Mouse (Mus musculus): ENCODE measurements around the gene Gm11992. TPM values are rescaled to one million over a fixed set of nuclear protein-coding genes. Genes with fewer than 3 reads are reported as not detected.

Gene Gm11992
- polyA plus RNA-seq, 1 experiment from 2014 or later, result 0.12 TPM

- 74% methylated on average over 2 of the region's 2 CpGs for WGBS (ENCODE audit: insufficient replicate concordance)
- no peaks in the 10 kb centered on the region for H3K9me3 ChIP-seq (replicated peaks)
- H3K36me3 ChIP-seq, result no peaks in the 10 kb centered on the region
- no peak overlapping the region for H3K4me2 ChIP-seq
- H3K27me3 ChIP-seq, result peaks cover 15% of the 10 kb centered on the region
- peaks cover 13% of the 10 kb centered on the region for H3K4me1 ChIP-seq (replicated peaks)
- H3K9ac ChIP-seq, result no peak overlapping the region
- DNase-seq (no peak), ATAC-seq (ENCODE audit: low read depth) (no peak)
- no peak overlapping the region for H3K27ac ChIP-seq
- H3K4me3 ChIP-seq (replicated peaks), result no peak overlapping the region
Observed at GRCm38 (mm10) chr11:9046546-9046945, 1.8 kb upstream of the Gm11992 start.

GRCm38 (mm10) chr11:9047044-9047443 is 1.4 kb upstream of the Gm11992 start:
- peaks cover 15% of the 10 kb centered on the region for H3K27me3 ChIP-seq
- no peak overlapping the region for H3K27ac ChIP-seq
- no peaks in the 10 kb centered on the region for H3K9me3 ChIP-seq (replicated peaks)
- DNase-seq (no peak), ATAC-seq (ENCODE audit: low read depth) (no peak)
- 70% methylated on average over 5 of the region's 5 CpGs for WGBS (ENCODE audit: insufficient replicate concordance)
- H3K4me3 ChIP-seq (replicated peaks), result no peak overlapping the region
- peaks cover 13% of the 10 kb centered on the region for H3K4me1 ChIP-seq (replicated peaks)
- H3K9ac ChIP-seq, result no peak overlapping the region
- no peaks in the 10 kb centered on the region for H3K36me3 ChIP-seq
- no peak overlapping the region for H3K4me2 ChIP-seq

GRCm38 (mm10) chr11:9048703-9049060 is 288 bp downstream of the Gm11992 start, which contains the start of gene Sun3:
Gene Sun3 (minus strand): TSS chr11:9048991.
- peak; percentile 3 for DNase-seq
- WGBS (ENCODE audit: insufficient replicate concordance), result under 1% methylated on average over 18 of the region's 18 CpGs

DNA sequence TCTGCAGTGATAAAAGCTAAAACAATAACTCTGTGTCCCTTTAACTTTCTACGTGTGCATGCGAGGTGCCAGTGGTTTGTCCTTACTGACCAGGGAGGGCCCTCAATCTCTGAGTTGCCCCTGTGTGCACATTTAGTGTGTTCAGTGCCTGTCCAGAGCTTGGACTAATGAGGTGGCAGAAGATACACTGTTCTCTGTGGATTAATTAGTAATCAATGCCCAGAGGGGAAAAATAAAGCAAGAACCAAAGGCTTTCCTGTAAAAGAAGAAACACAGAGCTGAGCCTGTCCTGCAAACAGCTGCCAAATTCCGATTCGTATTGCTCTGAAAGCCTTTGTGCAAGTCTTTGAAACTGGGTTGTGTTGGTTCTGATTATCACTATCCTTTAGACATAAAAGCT is 1.8 kb downstream of the Gm11992 start:
- Histone ChIP-seq H3K9me3 (replicated peaks) (no peaks in the 10 kb centered on the region), H3K9ac (no peak overlapping the region), H3K4me2 (no peak overlapping the region), H3K36me3 (no peaks in the 10 kb centered on the region), H3K4me3 (replicated peaks) (no peak overlapping the region), H3K27me3 (peaks cover 15% of the 10 kb centered on the region), H3K27ac (no peak overlapping the region), H3K4me1 (replicated peaks) (peaks cover 13% of the 10 kb centered on the region)
- 56% methylated on average over 4 of the region's 4 CpGs for WGBS (ENCODE audit: insufficient replicate concordance)
- DNase-seq (no peak), ATAC-seq (ENCODE audit: low read depth) (no peak)

More at GRCm38 (mm10) chr11:9048703-9049060, 288 bp downstream of the Gm11992 start, which contains the start of gene Sun3:
- H3K36me3 ChIP-seq, result no peaks in the 10 kb centered on the region
- peak within 1 kb of the TSS; percentile 77 for H3K4me2 ChIP-seq
- H3K9me3 ChIP-seq (replicated peaks), result no peaks in the 10 kb centered on the region
- H3K9ac ChIP-seq, result 0 out of 2 replicates have a peak within 1 kb of the TSS, but pooled peaks have one; percentile 23
- ATAC-seq (ENCODE audit: low read depth), result peak; percentile 69
- H3K4me1 ChIP-seq (replicated peaks), result peaks cover 13% of the 10 kb centered on the region
- H3K4me3 ChIP-seq (replicated peaks), result peak within 1 kb of the TSS; percentile 51
- no peak within 1 kb of the TSS for H3K27ac ChIP-seq
- H3K27me3 ChIP-seq, result peaks cover 15% of the 10 kb centered on the region

GRCm38 (mm10) chr11:9051895-9052294 is 3.5 kb downstream of the Gm11992 start:
- Histone ChIP-seq H3K27ac (no peak overlapping the region), H3K27me3 (peaks cover 15% of the 10 kb centered on the region), H3K9ac (no peak overlapping the region), H3K9me3 (replicated peaks) (no peaks in the 10 kb centered on the region), H3K36me3 (no peaks in the 10 kb centered on the region), H3K4me3 (replicated peaks) (no peak overlapping the region), H3K4me2 (no peak overlapping the region), H3K4me1 (replicated peaks) (peaks cover 13% of the 10 kb centered on the region)
- 36% methylated on average over 2 of the region's 2 CpGs for WGBS (ENCODE audit: insufficient replicate concordance)
- ATAC-seq (ENCODE audit: low read depth) (no peak), DNase-seq (no peak)

DNA sequence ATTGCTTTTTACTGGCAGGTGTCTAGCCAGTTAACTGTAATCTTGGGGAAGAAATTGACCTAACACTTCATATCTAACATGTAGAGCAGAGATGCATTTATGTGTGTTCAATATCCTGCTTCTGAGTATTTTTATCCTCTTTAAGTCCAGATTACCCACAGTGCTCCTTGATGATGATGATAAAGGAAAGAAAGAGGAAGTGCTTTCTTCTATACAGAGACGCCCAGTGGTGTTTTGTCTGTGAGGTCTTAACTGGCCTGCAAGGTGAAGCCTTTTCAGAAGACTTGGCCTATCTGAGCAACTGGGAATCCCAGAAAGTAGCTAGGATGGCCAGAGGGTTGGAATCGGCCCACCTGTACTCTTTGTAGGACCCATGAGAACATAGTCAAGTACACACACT is 8.5 kb downstream of the Gm11992 start:
- H3K27me3 ChIP-seq, result no peaks in the 10 kb centered on the region
- DNase-seq (no peak), ATAC-seq (ENCODE audit: low read depth) (no peak)
- 33% methylated on average over 2 of the region's 2 CpGs for WGBS (ENCODE audit: insufficient replicate concordance)
- H3K9ac ChIP-seq, result no peak overlapping the region
- H3K27ac ChIP-seq, result no peak overlapping the region
- no peaks in the 10 kb centered on the region for H3K9me3 ChIP-seq (replicated peaks)
- no peaks in the 10 kb centered on the region for H3K4me1 ChIP-seq (replicated peaks)
- no peak overlapping the region for H3K4me3 ChIP-seq (replicated peaks)
- H3K36me3 ChIP-seq, result no peaks in the 10 kb centered on the region
- H3K4me2 ChIP-seq, result no peak overlapping the region

DNA sequence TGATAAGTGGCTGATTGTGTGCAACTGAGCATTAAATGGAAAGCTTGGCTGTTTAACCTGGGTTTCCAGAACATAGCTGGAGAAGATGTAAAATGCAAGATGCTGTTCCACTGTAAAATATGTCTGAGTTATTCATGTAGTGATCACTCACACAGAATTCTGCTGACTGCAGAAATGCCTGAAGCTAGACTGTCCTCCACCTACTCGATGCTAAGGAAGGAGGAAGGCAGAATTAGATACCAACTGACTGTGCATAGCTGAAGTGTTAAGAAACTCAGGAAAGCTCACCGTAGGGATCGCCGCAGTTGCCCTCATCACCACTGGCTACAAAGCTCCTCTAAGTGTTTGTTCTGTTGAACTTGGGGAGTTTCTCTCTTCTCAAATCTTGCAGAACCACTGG is 9.3 kb downstream of the Gm11992 start:
- Histone ChIP-seq H3K4me1 (replicated peaks) (no peaks in the 10 kb centered on the region), H3K36me3 (no peaks in the 10 kb centered on the region), H3K9ac (no peak overlapping the region), H3K4me3 (replicated peaks) (no peak overlapping the region), H3K27me3 (no peaks in the 10 kb centered on the region), H3K4me2 (no peak overlapping the region), H3K27ac (no peak overlapping the region), H3K9me3 (replicated peaks) (no peaks in the 10 kb centered on the region)
- DNase-seq (no peak), ATAC-seq (ENCODE audit: low read depth) (no peak)
- 71% methylated on average over 4 of the region's 4 CpGs for WGBS (ENCODE audit: insufficient replicate concordance)

DNA sequence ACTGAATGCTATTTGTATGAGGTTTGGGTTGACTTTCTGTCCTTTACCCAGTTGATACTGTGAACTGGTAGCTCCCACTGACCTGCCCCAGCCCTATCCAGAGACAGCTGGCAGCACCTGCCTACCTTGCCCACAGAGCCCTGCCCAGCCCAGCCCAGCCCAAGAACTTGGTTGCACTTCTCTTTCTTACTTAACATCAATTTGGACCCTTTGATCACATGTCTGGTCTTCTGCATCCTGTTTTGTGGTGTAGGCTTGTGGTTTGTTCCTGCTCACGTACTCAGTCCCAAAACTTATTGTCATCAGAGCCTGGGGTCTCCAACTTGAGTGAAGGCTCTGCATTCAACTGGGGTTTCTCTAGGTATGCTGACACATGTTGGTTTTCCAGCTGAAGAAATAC is 11.6 kb downstream of the Gm11992 start:
- no peak for ATAC-seq (ENCODE audit: low read depth)
- 34% methylated on average over 1 of the region's 1 CpGs for WGBS (ENCODE audit: insufficient replicate concordance)
- no peaks in the 10 kb centered on the region for H3K9me3 ChIP-seq (replicated peaks)
- no peak overlapping the region for H3K27ac ChIP-seq
- no peak for DNase-seq
- H3K27me3 ChIP-seq, result no peaks in the 10 kb centered on the region
- no peak overlapping the region for H3K9ac ChIP-seq
- no peaks in the 10 kb centered on the region for H3K36me3 ChIP-seq
- H3K4me2 ChIP-seq, result no peak overlapping the region
- H3K4me1 ChIP-seq (replicated peaks), result no peaks in the 10 kb centered on the region
- H3K4me3 ChIP-seq (replicated peaks), result no peak overlapping the region

GRCm38 (mm10) chr11:9060484-9060883 is 12.1 kb downstream of the Gm11992 start:
- H3K4me2 ChIP-seq, result no peak overlapping the region
- WGBS (ENCODE audit: insufficient replicate concordance), result 20% methylated on average over 5 of the region's 5 CpGs

GRCm38 (mm10) chr11:9076444-9076843 is 28.1 kb downstream of the Gm11992 start:
- H3K4me3 ChIP-seq (replicated peaks), result no peak overlapping the region
- H3K27ac ChIP-seq, result no peak overlapping the region
- no peak overlapping the region for H3K9ac ChIP-seq
- DNase-seq (no peak), ATAC-seq (ENCODE audit: low read depth) (no peak)
- H3K9me3 ChIP-seq (replicated peaks), result no peaks in the 10 kb centered on the region
- H3K36me3 ChIP-seq, result no peaks in the 10 kb centered on the region
- 78% methylated on average over 3 of the region's 3 CpGs for WGBS (ENCODE audit: insufficient replicate concordance)
- no peak overlapping the region for H3K4me2 ChIP-seq
- no peaks in the 10 kb centered on the region for H3K4me1 ChIP-seq (replicated peaks)
- no peaks in the 10 kb centered on the region for H3K27me3 ChIP-seq

More at GRCm38 (mm10) chr11:9060484-9060883, 12.1 kb downstream of the Gm11992 start:
- Histone ChIP-seq H3K36me3 (no peaks in the 10 kb centered on the region), H3K4me1 (replicated peaks) (no peaks in the 10 kb centered on the region), H3K9ac (no peak overlapping the region), H3K9me3 (replicated peaks) (no peaks in the 10 kb centered on the region), H3K27ac (no peak overlapping the region), H3K27me3 (no peaks in the 10 kb centered on the region), H3K4me3 (replicated peaks) (no peak overlapping the region)
- ATAC-seq (ENCODE audit: low read depth) (no peak), DNase-seq (no peak)

- Histone ChIP-seq H3K4me1 (replicated peaks) (peaks cover 17% of the 10 kb centered on the region), H3K27me3 (peaks cover 32% of the 10 kb centered on the region), H3K27ac (no peak overlapping the region), H3K4me2 (no peak overlapping the region), H3K9ac (no peak overlapping the region), H3K36me3 (no peaks in the 10 kb centered on the region), H3K9me3 (replicated peaks) (no peaks in the 10 kb centered on the region), H3K4me3 (replicated peaks) (no peak overlapping the region)
- DNase-seq (no peak), ATAC-seq (ENCODE audit: low read depth) (no peak)
- 12% methylated on average over 2 of the region's 2 CpGs for WGBS (ENCODE audit: insufficient replicate concordance)
Observed at GRCm38 (mm10) chr11:9113189-9113588, 64.8 kb downstream of the Gm11992 start.

GRCm38 (mm10) chr11:9115367-9116120 is 67.2 kb downstream of the Gm11992 start:
- H3K27me3 ChIP-seq, result peaks cover 52% of the 10 kb centered on the region
- peaks cover 28% of the 10 kb centered on the region for H3K4me1 ChIP-seq (replicated peaks)
- WGBS (ENCODE audit: insufficient replicate concordance), result 5% methylated on average over 9 of the region's 9 CpGs
- H3K4me3 ChIP-seq (replicated peaks), result no peak overlapping the region
- no peaks in the 10 kb centered on the region for H3K36me3 ChIP-seq
- peak overlapping the region; percentile 36 for H3K4me2 ChIP-seq
- ATAC-seq (ENCODE audit: low read depth) (no peak), DNase-seq (no peak)
- no peak overlapping the region for H3K27ac ChIP-seq
- no peaks in the 10 kb centered on the region for H3K9me3 ChIP-seq (replicated peaks)
- no peak overlapping the region for H3K9ac ChIP-seq

Measured in liver, embryonic 13.5 days (tissue).